Mouse (Mus musculus) midbrain, postnatal 0 days (tissue): Measurements from ENCODE around the gene Klk1b4. TPM values are rescaled to one million over a fixed set of nuclear protein-coding genes. Genes with fewer than 3 reads are reported as not detected.
"Not testable (repeated sequence)": the region's sequence is repeated elsewhere in the genome, so short reads cannot be mapped to it uniquely, and the experiment has no call there.

Experiments used
- ATAC-seq: fragments of 200-750 bp; cut with Nextera tagmentation; 2 replicates; pipeline ENCODE4 v1.8.0; 2017; ENCODE audit warnings: moderate number of reproducible peaks, mild to moderate bottlenecking, moderate TSS enrichment, moderate library complexity; ENCODE audit not compliant: low FRiP score
- DNase-seq: peaks from one replicate; pipeline ENCODE4 v3.0.0-alpha.2; 2015; ENCODE audit warnings: low spot score
- H3K27ac ChIP-seq: fragments of 300-500 bp; sonication (generic); 2 replicates; pipeline ENCODE4 v1.5.1; 2014; ENCODE audit warnings: low read depth, mild to moderate bottlenecking, low read length, mixed read lengths
- H3K27me3 ChIP-seq: fragments of 300-500 bp; sonication (generic); 2 replicates; pipeline ENCODE4 v1.6.1; 2014; ENCODE audit warnings: low read length, control low read depth, mixed read lengths; ENCODE audit not compliant: insufficient read depth
- H3K36me3 ChIP-seq: fragments of 300-500 bp; sonication (generic); 2 replicates; pipeline ENCODE4 v1.6.1; 2014; ENCODE audit warnings: low read length, control low read depth, mixed read lengths; ENCODE audit not compliant: insufficient read depth
- H3K4me1 ChIP-seq: fragments of 300-500 bp; sonication (generic); 2 replicates; pipeline ENCODE4 v1.6.1; 2014; ENCODE audit warnings: mild to moderate bottlenecking, control low read depth, antibody characterized with exemption, low read length, mixed read lengths; ENCODE audit not compliant: insufficient read depth
- H3K4me2 ChIP-seq: fragments of 300-500 bp; sonication (generic); 2 replicates; pipeline ENCODE4 v1.6.1; 2014; ENCODE audit warnings: low read depth, mild to moderate bottlenecking, low read length, mixed read lengths; ENCODE audit not compliant: poor library complexity, severe bottlenecking
- H3K4me3 ChIP-seq: fragments of 300-500 bp; sonication (generic); 2 replicates; pipeline ENCODE4 v1.5.1; 2014; ENCODE audit warnings: low read depth, mild to moderate bottlenecking, low read length, moderate library complexity
- H3K9ac ChIP-seq: fragments of 300-500 bp; sonication (generic); replicated peaks from 2 replicates; pipeline ENCODE4 v1.6.1; 2014; ENCODE audit warnings: mild to moderate bottlenecking, low read length, moderate library complexity, mixed read lengths; ENCODE audit not compliant: poor library complexity, severe bottlenecking
- H3K9me3 ChIP-seq: fragments of 300-500 bp; sonication (generic); 2 replicates; pipeline ENCODE4 v1.6.1; 2016; ENCODE audit warnings: low read length, control low read depth
- CTCF ChIP-seq: IDR thresholded peaks from 2 replicates; pipeline ENCODE4 v1.5.1; 2016; ENCODE audit warnings: antibody characterized with exemption, mild to moderate bottlenecking
- WGBS: fragments of 180-500 bp; shearing (Covaris S2); extraction: QIAGEN DNeasy Blood & Tissue Kit; methylation state at CpG from one replicate; pipeline ENCODE4 v1.1.7; 2014; 5-methylcytosine and 5-hydroxymethylcytosine counted together
- polyA plus RNA-seq: library from polyadenylated mRNA; unstranded; fragments of >200 nt; fragmentation: Nextera tagmentation; extraction: Ambion mirVana; gene quantifications from 2 replicates; pipeline ENCODE4 v1.2.1, GENCODE M21; 2015
- total RNA-seq: library from RNA; depleted of rRNA; stranded (reverse); fragments of >200 nt; gene quantifications from 2 replicates; pipeline ENCODE4 v1.2.3, GENCODE M21; 2014; rRNA removed

Gene Klk1b4
- total RNA-seq (not detected in 2 replicates), polyA plus RNA-seq (not detected in 2 replicates)

DNA sequence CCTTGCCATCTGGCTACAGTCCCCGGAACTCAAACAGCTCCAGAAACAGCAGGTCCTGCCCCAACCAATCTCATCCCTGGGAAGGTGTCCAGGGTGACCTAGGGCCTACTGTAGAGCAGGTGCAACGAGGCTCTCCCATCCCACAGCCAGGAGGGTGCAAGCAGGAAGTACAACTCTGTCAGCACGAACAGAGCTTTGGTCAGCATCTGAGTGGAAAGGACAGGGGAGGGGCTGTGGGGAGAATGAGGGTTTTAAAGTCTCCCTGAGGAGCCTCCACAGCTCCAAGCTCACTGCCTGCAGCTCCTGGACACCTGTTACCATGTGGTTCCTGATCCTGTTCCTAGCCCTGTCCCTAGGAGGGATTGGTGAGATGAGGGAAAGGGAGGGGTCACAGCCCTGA is at the start of gene Klk1b4:
Klk1b4 (plus strand) TSS at position 301 of the 400 bp plus-strand sequence.
- H3K9me3 ChIP-seq, H3K36me3 ChIP-seq: not testable (repeated sequence)
- 53% methylated on average over 3 of the region's 3 CpGs for WGBS

GRCm38 (mm10) chr7:44179299-44180045 is 27.8 kb upstream of the Klk1b4 start:
- no peak overlapping the region for H3K9ac ChIP-seq
- no peaks in the 10 kb centered on the region for H3K9me3 ChIP-seq
- no peaks in the 10 kb centered on the region for H3K36me3 ChIP-seq
- no peaks in the 10 kb centered on the region for H3K27me3 ChIP-seq
- no peak overlapping the region for H3K4me3 ChIP-seq
- H3K27ac ChIP-seq: no peak overlapping the region
- ATAC-seq (no peak), DNase-seq (no peak)
- H3K4me1 ChIP-seq: no peaks in the 10 kb centered on the region
- no peak for TF ChIP-seq CTCF
- WGBS: 42% methylated on average over 9 of the region's 9 CpGs
- H3K4me2 ChIP-seq: no peak overlapping the region

More for the DNA sequence above, at the start of gene Klk1b4:
- not testable (repeated sequence) for H3K4me1 ChIP-seq, H3K9ac ChIP-seq, ATAC-seq, DNase-seq, H3K4me2 ChIP-seq, H3K27me3 ChIP-seq, H3K4me3 ChIP-seq, H3K27ac ChIP-seq

DNA sequence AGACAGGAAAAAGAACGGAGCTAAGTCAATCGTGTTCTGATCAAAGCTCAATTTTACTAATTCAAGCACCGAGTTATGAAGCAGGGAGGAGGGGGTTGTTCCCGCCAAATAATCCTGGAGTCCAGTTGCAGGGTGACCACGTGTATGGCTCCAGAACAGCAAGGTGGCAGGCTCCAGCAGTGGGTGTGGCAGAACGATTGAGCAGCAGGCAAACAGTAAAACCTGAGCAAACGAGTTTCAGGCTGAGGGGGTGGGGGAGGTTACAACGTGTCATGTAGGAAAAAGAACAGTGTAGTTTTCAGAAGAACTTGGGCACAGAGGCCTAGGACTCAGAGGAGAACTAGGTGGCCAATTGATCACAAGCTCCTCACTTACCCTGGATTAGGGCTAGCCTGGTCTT is 20.7 kb upstream of the Klk1b4 start:
- H3K27ac ChIP-seq, H3K4me3 ChIP-seq, H3K9ac ChIP-seq, DNase-seq, H3K27me3 ChIP-seq, ATAC-seq, H3K4me2 ChIP-seq, H3K36me3 ChIP-seq, H3K9me3 ChIP-seq, H3K4me1 ChIP-seq: not testable (repeated sequence)
- WGBS: 77% methylated on average over 8 of the region's 8 CpGs

GRCm38 (mm10) chr7:44187936-44188335 is 19.3 kb upstream of the Klk1b4 start, which contains the start of gene Klk1b24:
TSS of gene Klk1b24 (plus strand) at chr7:44188236.
- H3K9me3 ChIP-seq, ATAC-seq: not testable (repeated sequence)

DNA sequence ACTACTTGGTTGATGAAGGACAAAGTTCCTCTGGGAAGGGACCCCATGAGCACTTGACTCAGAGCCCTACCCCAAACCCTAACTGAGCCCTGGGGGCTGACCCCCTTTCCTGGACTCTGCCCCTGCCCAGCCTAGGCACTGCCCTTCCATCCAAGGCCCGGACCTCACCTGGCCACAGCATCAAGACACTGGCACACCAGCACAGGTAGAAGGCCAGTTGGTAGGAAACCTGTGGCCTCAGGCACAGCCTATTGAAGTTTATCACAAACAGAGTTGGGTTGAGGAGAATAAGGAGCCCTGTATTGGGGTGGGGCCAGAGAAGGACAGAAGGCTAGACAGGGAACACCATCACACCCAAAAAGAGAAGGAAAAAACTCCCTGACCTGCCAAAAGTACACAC is 13.8 kb upstream of the Klk1b4 start:
- not testable (repeated sequence) for H3K4me3 ChIP-seq, H3K36me3 ChIP-seq, ATAC-seq, DNase-seq, H3K9me3 ChIP-seq, H3K4me2 ChIP-seq, H3K9ac ChIP-seq, H3K27me3 ChIP-seq, H3K27ac ChIP-seq, H3K4me1 ChIP-seq
- 93% methylated on average over 1 of the region's 1 CpGs for WGBS

More at GRCm38 (mm10) chr7:44187936-44188335, 19.3 kb upstream of the Klk1b4 start, which contains the start of gene Klk1b24:
- not testable (repeated sequence) for H3K9ac ChIP-seq, DNase-seq, H3K27ac ChIP-seq, H3K4me2 ChIP-seq, H3K36me3 ChIP-seq, H3K4me1 ChIP-seq, H3K4me3 ChIP-seq, H3K27me3 ChIP-seq

GRCm38 (mm10) chr7:44197891-44198290 is 9.3 kb upstream of the Klk1b4 start, which contains the start of gene Klk1b3:
TSS of gene Klk1b3 (plus strand) at chr7:44198191.
- WGBS: 59% methylated on average over 3 of the region's 3 CpGs
- no peaks in the 10 kb centered on the region for H3K9me3 ChIP-seq
- H3K4me1 ChIP-seq: no peaks in the 10 kb centered on the region
- H3K36me3 ChIP-seq: no peaks in the 10 kb centered on the region
- H3K27ac ChIP-seq: no peak within 1 kb of the TSS
- DNase-seq (no peak), ATAC-seq (no peak)
- no peak within 1 kb of the TSS for H3K9ac ChIP-seq
- H3K4me3 ChIP-seq: no peak within 1 kb of the TSS
- H3K27me3 ChIP-seq: no peaks in the 10 kb centered on the region
- TF ChIP-seq CTCF: no peak
- H3K4me2 ChIP-seq: no peak within 1 kb of the TSS
